Mouse (Mus musculus): ENCODE data around the gene Dbx1. TPM values are rescaled to one million over a fixed set of nuclear protein-coding genes. Genes with fewer than 3 reads are reported as not detected.

The Dbx1 gene
- total RNA-seq, 2 experiments from 2014 or later: not detected

DNA sequence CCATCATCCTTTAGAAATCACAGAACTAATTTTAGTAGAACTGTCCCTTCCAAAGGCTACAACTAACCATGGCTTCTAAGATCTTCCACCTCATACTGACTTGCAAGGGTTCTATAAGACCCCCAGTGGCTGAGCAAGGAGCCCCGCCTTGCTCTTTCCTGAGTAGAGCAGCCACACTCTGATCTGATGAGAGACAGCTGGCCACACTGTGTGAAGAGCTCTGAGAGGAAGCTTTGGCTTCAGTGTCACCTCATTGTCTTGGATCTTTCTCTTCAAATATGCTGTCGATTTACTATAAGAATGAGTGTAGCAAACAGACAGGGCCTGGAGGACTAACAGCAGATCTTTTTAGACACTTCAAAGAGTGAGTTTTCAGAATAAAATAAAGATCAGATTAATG, 54.7 kb downstream of the Dbx1 start:
- DNase-seq (ENCODE audit: low spot score in 2 of 2): no peak
- intact Hi-C loops (cut with DNase I): no loop called here

Other genes starting within 250 kb of the Dbx1 start
- gene Htatip2, start 122.3 kb upstream of the Dbx1 start, total RNA-seq (2021): 1 to 10 TPM; 8.5 to 8.9 TPM
- 10 to 100 TPM; 32.6 to 33.9 TPM for gene Prmt3, start 141.5 kb upstream of the Dbx1 start, total RNA-seq (2021)